Mouse (Mus musculus): Measurements from ENCODE around the gene Nt5c2.
A peak's percentile ranks its signal among the peaks of the same experiment; 100 is the strongest.

The Nt5c2 gene

DNA sequence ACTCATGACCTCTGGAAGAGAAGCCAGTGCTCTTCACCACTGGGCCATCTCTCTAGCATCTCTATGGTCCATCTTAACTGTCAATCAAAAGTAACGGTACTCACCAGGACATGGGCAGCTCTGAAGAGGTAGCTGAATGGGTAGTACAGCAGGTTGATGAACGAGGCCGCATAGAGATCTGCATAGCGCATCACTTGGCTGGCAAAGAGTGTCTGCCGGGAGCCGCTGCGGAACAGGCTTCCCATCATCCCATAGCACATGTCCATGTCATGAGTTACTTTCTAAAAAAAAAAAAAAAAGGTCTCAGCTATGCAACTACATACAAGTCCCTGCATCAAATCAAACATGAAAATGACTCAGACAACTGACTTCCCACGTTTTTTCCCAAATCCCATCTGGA lies 125.3 kb downstream of the Nt5c2 start:
- no peak for DNase-seq (ENCODE audit: extremely low spot score, low spot score)

DNA sequence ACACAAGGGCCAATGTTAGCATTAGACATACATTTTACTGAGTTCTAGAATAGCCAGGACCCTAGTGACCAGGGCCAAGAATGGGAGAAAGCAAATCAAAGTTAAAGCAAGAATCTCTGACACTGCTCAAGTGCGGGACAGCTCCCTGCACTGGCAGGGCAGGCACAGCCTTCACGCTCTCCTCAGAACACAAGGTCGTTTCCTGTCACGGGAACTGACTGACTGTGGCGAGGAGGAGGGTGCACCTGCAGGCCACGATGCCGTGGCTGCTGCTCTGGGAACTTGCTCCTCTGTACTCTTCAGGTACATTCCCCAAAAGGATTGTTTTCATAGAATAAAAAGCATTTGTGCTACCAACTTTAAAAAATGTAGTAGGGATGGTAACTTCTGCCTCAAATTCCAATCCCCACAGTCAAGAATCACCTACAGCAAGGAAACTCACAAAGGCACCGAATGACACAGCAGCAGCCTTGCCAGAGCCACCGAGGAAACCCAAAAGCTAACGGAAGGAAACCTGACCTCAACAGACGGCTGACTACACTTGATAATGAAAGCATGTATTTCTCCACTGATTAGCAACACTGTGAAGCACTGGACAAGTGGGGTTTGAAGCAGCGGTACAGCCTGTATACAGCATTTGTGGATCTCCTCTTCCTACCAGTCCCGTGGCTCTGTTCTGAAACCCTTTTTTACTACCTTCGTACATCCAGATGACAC lies 127.0 kb downstream of the Nt5c2 start:
- no peak for DNase-seq (ENCODE audit: extremely low spot score, low spot score)

DNA sequence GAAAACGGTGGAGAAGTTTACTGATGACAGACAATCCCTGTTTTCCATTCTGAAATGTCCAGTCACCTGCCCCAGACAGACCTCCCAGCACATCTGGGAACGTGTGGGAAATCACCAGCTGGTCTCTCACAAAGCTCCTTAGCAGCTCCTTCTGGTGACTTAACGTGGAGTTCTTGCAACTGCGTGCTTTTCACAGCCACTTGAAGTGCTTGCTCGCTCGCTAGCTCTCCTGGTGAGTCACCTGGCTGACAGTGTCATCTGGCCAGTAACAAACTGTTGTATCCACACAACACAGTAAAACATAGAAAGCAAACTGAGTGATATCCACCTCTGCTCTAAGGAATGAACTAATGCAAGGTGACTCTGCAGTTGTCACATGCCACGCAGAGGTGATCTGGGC lies 128.1 kb downstream of the Nt5c2 start:
- DNase-seq (ENCODE audit: extremely low spot score, low spot score) = no peak

DNA sequence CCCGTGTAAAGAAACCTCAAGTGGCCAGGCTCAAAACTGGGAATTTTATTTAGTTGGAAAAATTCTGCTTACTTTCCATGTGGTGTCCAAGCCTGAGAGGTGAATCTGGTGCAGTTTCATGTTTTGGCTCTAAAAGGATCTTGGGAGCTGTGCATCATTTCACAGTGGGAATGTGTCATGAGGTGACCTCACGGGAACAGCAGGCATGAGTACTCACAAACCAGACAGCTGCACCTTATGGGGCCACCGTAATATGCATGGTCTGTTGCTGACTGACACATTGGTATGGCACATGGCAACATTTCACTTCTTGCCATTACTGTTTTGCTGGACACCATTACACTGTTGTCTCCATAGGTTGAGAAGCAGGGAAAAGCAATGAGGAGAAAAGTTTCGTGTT lies 129.6 kb downstream of the Nt5c2 start:
- DNase-seq (ENCODE audit: extremely low spot score, low spot score) = no peak

DNA sequence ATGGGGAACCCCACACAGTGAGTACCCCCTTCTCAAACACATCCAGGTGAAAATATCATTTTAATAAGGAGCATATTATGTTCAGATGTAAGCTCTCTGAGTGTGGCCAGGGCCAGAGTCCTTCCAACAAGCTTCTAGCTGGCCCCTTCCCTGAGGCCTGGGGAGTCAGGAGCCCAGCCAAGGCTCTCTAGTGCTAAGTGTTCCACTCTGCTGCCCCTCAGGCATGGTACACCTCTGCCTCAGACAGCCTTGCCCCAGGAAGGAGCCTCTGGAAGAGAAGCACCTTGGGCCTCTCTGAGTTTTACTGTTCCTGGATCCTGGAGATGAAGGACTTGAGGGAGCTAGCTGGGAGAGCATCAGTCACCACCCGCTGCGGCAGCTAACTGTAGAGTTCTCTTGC lies 135.1 kb downstream of the Nt5c2 start:
- no peak for DNase-seq (ENCODE audit: extremely low spot score, low spot score)

DNA sequence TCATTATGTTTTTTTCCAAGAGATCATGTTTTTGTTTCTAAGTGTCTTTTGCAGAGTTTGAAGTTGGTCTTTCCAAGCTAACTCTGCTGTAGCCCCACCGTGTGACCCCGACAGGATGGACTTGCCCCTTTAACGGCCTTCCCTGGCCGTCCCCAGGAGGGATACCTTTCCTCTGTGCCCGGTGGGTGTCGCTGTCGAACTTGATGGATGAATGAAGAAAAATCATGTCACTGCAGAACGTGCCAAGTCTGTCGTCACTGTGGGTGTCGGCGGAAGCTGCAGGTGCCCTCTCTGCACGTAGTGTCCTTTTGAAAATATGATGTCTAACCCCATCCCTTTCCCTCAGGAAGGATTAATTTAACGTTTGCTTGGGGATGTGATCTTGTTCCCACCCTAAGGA lies 136.6 kb downstream of the Nt5c2 start:
- DNase-seq (ENCODE audit: extremely low spot score, low spot score) = no peak

DNA sequence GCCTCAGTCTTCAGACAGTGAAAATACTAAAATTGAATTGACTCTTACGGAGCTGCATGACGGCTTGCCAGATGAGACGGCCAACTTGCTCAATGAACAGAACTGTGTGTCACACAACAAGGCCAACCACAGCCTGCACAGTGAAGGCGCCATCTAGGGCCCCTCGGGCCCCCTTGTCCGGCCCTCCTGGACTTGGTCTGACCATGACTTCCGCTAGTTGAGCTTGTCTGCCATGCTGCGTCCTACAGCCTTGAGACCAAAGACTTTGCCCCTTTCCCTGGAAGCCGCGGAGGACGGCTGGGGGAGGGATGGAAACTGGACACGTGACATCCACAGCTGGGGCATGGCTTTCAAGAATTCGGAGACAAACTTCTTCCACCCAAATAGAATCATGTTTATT lies 137.1 kb downstream of the Nt5c2 start:
- no peak for DNase-seq (ENCODE audit: extremely low spot score, low spot score)

DNA sequence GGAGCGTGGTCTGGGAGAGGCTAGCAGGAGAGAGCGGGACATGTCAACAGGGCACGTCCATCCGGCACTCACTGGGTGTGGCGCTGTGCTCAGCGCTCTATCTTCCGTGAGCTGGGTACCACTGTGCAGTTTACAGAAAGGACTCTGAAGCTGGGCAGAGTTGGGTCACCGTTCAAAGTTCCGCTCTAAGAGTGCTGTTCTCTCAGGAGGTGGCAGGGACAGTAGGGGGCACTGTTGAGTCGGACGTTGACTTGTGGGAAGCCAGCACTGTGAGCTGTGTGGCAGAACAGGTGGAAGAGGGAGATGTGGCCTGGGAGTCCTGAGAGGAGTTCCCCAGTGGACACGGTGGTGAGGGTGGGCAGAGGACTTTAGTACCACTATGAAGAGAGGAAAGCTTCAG lies 139.2 kb downstream of the Nt5c2 start:
- peak; percentile 78 for DNase-seq (ENCODE audit: extremely low spot score, low spot score)

DNA sequence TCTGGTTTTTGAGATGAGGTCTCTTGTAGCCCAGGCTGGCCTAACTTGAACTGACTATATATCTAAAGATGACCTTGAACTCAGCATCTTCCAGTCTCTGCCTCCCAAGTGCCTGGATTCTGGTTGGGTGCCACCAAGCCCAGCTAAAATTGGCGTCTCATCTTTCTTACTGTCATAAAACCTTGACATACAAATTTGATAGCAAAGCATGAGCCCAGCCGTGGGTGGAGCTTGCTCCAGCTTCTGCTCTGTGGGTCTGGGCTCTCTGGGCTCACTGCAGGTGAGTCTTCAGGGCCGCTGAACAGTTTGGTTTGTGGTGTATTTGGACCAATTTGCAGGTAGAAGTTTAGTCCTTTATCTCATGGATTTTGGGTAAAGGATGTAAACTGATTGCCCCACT lies 141.0 kb downstream of the Nt5c2 start:
- no peak for DNase-seq (ENCODE audit: extremely low spot score, low spot score)

DNA sequence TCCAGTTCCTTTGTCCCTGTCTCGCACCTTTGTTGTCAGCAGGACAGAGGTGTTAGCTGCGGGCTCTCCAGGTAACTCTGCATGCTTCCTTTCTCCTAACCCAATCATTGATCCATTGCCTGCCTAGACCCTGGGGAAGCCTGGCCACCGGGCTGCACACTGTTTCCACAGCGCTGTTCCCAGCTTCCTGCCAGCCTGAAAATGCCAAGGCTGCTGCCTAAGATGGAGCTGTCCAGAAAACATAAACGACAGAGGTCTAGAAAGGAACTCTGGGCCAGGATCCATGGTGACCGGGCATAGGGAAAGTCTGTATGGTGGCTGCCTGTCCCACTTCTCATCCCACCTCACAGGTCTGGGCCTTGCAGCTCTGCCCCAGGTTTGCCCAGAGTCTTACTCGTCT lies 143.3 kb downstream of the Nt5c2 start:
- no peak for DNase-seq (ENCODE audit: extremely low spot score, low spot score)

DNA sequence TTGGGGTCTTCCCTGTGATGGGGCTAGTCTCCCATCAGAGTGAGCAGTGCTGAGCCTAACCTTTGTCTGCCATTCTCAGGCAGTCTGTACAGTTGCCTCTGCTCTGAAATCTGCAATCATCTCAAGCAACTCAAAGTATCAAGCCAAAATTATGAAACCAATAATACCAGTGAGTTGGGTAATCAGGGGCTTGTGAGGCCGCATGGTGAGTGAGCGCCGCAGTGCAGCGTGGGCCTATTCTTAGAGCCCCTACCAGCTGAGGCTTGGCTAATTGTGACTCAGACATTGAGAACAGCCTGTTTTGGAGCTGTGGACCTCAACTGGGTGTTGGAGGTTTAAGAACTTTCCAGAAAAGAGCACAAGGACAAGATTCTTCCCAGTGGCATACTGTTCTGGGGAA lies 143.9 kb downstream of the Nt5c2 start:
- DNase-seq (ENCODE audit: extremely low spot score, low spot score) = no peak

DNA sequence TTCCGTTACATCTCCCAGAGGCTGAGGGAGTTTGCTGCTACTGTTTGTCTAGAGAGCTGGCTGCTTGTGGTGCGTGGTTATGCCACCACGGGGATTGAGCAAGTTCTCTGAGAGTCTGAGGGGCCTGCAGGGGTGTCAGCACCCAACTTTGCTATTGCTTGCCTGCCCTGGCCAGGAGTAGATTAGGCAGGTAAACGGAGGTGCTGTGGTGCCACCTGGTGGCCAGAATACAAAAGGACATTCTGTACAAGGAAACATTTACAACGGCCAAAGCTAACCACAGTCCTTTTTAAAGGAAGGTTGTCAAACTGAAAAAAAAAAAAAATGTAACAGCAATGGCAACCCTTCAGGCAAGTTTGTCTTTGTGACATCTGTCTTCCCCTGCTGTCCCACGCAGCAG lies 145.4 kb downstream of the Nt5c2 start:
- DNase-seq (ENCODE audit: extremely low spot score, low spot score) = peak; percentile 84

DNA sequence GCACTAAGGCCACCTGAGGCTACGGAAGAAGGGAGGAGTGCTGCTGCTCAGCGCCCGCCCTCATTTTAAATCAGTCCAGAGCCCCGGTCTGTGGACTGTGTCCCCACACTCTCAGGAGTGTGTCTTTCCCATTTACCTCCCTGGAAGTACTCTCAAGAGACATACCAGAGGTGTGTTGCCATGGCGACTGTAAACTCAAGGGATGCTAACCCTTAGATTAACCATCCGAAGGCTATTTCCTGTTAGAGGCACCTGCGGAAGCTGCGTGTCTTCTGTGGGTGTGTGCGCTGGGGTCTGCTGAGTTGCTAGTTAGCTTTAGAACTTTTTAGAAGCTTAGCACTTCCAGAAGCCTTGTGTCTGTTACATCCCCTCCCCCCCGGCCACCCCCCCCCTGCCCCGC lies 145.9 kb downstream of the Nt5c2 start:
- no peak for DNase-seq (ENCODE audit: extremely low spot score, low spot score)

DNA sequence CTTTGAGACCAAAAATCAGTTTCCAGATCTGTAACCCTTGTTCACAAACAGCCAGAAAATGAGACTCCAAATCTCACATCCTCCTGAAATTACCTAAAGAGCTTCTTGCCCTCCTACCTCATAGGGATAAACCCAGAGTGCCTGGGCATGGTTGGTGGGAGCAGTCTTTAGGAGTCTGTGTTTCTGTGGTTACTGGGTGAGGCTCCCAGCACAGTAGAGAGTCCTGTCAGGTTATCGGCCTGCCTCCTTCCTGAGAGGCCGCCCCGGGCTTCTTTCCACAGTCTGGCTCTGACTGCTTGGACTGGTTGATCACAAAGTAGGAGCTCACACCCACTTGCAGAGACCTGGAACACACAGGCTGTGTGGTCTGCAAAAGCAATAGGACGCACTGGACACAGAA lies 149.6 kb downstream of the Nt5c2 start:
- DNase-seq (ENCODE audit: extremely low spot score, low spot score) = no peak

DNA sequence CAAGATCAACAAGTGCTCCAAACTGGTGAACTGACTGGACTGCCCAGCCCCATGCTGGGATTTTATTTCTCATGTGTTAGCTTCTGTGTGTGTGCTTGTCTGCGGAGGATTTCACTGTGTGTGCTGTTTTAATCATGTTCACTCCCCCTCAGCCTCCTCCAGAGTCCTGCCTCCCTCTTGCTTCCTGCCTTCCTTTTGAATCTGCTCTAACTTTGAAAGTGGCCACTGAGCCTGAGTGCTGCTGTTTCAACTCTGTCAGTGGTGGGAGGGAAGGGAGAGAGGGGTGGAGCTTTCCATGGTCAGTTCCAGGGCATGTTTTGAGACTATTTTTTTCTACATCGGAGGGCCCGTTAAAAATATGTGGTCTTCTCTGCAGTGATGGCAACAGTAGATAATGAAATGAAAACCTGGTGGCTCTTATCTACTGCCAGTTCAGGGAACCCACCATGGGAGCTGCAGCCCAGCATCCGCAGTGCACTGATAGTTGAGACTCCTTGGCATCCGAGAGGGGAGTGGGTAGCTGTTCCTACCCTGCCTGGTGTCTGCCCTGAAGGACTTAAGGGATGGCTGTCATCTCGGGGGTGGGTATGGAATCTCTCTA lies 150.1 kb downstream of the Nt5c2 start:
- no peak for DNase-seq (ENCODE audit: extremely low spot score, low spot score)

DNA sequence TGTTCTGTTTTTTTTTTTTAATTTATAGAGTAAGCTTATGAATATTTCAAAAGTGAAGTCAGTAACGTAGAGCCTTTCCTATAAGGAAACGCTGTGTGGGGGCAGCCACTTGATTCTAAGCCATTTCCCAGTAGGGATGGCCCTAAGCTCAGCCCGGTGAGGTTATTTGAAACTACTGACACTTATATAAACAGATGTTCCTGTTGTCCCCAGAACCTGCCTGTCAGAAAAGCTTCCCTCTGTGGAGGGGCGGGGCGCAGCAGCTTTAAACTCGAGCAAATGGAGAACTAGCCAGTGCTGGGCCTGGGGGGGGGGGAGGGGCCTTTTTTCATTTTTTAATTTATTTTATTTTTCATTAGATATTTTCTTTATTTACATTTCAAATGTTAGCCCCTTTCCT lies 150.9 kb downstream of the Nt5c2 start:
- no peak for DNase-seq (ENCODE audit: extremely low spot score, low spot score)

DNA sequence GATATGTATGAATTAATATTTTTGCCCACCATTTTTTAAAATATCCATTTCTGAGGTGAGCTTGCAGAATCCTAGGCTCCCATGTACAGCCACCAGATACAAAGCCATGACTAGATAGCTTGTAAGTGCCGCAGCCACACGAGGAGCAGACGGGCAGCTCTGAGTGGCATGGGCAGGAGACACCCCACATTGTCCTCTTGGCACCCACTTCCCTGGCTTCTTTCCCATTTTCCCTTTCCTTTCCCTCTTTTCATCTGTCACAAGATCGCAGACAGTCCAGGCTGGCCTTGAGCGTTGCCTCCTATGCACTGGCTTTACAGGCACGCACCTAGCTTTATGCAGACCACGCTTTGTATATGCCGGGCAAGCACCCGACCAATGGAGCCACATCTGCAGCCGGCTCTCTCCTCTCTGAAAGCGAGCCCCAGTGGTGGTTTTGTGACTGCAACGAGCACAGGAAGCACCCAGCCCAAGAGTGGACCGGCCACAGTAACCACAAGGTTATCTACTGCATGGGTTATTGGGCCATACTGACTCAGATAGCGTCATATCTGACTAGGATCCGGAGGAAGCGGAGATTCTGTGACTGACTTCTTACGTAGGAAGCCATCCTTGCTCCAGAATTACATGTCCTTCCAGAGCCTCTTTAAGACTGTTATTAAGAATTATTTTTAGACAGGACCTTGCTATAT lies 151.6 kb downstream of the Nt5c2 start:
- DNase-seq (ENCODE audit: extremely low spot score, low spot score) = no peak

DNA sequence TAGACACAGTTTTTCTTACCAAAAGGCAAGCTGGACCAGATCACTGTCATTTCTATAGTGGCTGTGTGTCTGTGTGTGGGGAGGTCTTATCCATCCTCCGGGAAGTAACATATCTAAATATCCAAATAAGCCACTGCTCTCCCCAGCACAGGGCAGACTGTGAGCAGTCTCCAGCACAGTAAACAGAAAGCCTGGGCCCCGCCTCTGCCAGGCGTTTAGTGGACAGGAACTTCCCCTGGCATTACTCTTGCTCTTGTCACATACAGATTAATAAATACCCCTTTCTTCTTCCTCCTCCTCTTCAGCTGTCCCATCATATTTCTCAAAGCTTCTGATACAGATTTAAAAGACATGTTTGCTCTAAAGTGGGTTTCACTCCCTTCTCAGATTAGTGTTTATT lies 152.4 kb downstream of the Nt5c2 start:
- DNase-seq (ENCODE audit: extremely low spot score, low spot score) = no peak

DNA sequence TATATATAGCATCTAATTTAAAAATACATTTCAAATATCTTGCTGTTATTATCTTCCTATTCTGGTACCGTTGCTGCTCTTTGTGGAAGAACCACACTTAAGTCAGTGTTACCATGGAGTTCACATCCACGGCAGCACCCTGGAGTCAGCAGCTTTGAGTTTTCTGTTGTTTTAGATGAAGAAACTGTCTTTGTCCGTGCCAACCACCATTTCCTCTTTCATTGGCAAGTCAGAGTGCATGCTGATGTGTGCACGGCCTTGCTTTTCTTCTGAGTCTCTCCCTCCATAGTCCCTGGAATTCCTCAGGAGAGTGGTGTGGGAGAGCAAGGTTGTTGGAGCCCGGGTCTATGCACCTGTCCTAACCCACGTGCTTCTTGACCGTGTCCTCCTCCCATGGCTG lies 156.8 kb downstream of the Nt5c2 start:
- no peak for DNase-seq (ENCODE audit: extremely low spot score, low spot score)

DNA sequence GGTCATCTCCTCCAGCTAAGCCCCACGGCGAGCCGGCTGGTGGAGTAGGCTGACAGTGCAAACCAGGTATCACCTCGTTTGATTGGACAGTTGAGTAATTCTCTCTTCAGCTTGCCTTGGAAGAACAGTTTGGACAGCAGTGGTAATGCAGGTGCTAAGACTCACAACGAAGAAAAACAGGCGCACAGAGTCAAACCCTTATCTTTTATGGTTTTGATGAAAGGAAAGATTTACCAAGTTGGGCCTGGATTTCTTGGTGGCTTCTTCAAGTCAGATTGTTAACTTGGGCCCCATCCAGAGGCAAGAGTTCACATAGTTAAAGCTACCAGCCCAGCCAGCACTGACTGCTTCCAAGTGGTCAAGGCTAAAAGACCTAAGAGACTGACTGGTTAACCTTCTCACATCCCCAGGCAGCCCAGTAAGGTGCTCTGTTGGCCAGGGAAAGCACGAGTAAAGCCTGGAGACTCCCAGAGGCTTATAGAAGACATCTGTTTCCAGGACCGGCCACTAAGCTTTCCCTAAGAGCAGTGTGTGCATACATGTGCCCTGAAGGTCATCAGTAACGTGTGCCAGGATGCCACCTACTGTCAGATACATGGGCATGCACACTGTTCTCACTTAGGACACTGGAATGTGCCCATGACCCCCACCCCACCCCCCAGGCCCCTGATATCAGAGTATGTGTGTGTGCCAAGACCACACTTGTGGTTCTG lies 157.5 kb downstream of the Nt5c2 start:
- no peak for DNase-seq (ENCODE audit: extremely low spot score, low spot score)

DNA sequence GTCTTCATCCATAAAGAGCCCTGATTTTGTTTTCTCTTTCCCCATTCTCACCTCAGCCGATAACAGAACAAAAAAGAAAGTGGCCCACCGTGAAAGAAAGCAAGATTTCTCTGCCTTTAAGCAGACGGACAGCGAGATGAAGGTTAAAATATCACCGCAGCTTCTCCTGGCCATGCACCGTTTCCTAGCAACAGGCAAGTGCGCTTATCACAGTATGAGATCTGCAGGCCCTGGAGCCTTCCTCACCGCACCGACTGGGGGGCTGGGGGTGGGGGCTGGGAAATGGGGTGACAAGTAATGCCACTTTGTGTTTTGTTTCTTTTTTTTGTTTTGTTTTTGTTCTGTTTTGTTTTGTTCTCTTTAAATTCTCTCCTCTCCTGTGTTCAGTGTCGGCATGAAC lies 158.2 kb downstream of the Nt5c2 start:
- no peak for DNase-seq (ENCODE audit: extremely low spot score, low spot score)

DNA sequence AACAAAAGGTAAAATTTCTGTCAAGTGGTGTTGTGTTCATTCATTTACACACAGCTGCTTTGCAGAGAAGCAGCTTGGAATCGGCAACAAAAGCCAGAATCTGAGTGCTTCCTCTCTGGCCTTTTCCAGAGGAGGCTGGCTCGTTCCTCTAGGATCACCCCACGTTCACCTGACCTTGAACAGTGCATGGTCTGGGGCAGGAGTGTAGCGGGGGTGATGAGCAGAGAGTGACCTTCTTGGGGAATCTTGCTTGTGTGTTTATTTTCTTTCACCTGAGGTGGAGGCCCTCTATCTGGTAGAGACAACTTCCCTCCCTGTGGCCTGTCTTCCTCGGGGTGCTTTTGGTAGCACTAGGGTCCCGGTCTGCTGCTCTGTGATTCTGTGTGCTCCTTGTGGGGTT lies 158.7 kb downstream of the Nt5c2 start:
- no peak for DNase-seq (ENCODE audit: extremely low spot score, low spot score)

Data from neural tube, embryonic 10.5 days (tissue).